Mouse (Mus musculus) midbrain, embryonic 16.5 days (tissue): ENCODE results near the gene Retreg1. TPM values are rescaled to one million over a fixed set of nuclear protein-coding genes. Genes with fewer than 3 reads are reported as not detected.

Experiments
- ATAC-seq: fragments of 200-750 bp; cut with Nextera tagmentation; 2 replicates; pipeline ENCODE4 v1.8.0; 2017; ENCODE audit warnings: moderate TSS enrichment
- H3K27ac ChIP-seq: fragments of 300-500 bp; sonication (generic); 2 replicates; pipeline ENCODE4 v1.5.1; 2014; ENCODE audit warnings: mild to moderate bottlenecking, low read length, mixed read lengths
- H3K27me3 ChIP-seq: fragments of 300-500 bp; sonication (generic); 2 replicates; pipeline ENCODE4 v1.6.1; 2014; ENCODE audit warnings: low read depth, low read length, mixed read lengths; ENCODE audit not compliant: control insufficient read depth, insufficient read depth
- H3K36me3 ChIP-seq: fragments of 300-500 bp; sonication (generic); 2 replicates; pipeline ENCODE4 v1.6.1; 2014; ENCODE audit warnings: mild to moderate bottlenecking, low read length, moderate library complexity, mixed read lengths; ENCODE audit not compliant: control insufficient read depth, insufficient read depth
- H3K4me1 ChIP-seq: fragments of 300-500 bp; sonication (generic); 2 replicates; pipeline ENCODE4 v1.6.1; 2014; ENCODE audit warnings: mild to moderate bottlenecking, low read length, mixed read lengths; ENCODE audit not compliant: control insufficient read depth, insufficient read depth
- H3K4me2 ChIP-seq: fragments of 300-500 bp; sonication (generic); 2 replicates; pipeline ENCODE4 v1.6.1; 2014; ENCODE audit warnings: mild to moderate bottlenecking, low read length, mixed read lengths
- H3K4me3 ChIP-seq: fragments of 300-500 bp; sonication (generic); 2 replicates; pipeline ENCODE4 v1.5.1; 2014; ENCODE audit warnings: low read depth, mild to moderate bottlenecking, low read length, moderate library complexity, mixed read lengths
- H3K9ac ChIP-seq: fragments of 300-500 bp; sonication (generic); 2 replicates; pipeline ENCODE4 v1.6.1; 2014; ENCODE audit warnings: low read depth, low read length, mixed read lengths
- H3K9me3 ChIP-seq: fragments of 300-500 bp; sonication (generic); replicated peaks from 2 replicates; pipeline ENCODE4 v1.6.1; 2014; ENCODE audit warnings: mild to moderate bottlenecking, low read length, mixed read lengths; ENCODE audit not compliant: control insufficient read depth, poor library complexity, severe bottlenecking
- WGBS: fragments of 180-500 bp; shearing (Covaris S2); extraction: QIAGEN DNeasy Blood & Tissue Kit; methylation state at CpG from one replicate; pipeline ENCODE4 v1.1.7; 2014; 5-methylcytosine and 5-hydroxymethylcytosine counted together
- polyA plus RNA-seq: library from polyadenylated mRNA; unstranded; fragments of >200 nt; fragmentation: Nextera tagmentation; extraction: Ambion mirVana; gene quantifications from 2 replicates; pipeline ENCODE4 v1.2.1, GENCODE M21; 2015

Gene Retreg1
- polyA plus RNA-seq, 1 experiment from 2014 or later = 18.4 TPM

- ATAC-seq = no peak
- Histone ChIP-seq H3K4me1 (peaks cover 15% of the 10 kb centered on the region), H3K4me3 (no peak overlapping the region), H3K9ac (no peak overlapping the region), H3K36me3 (no peaks in the 10 kb centered on the region), H3K4me2 (no peak overlapping the region), H3K27ac (no peak overlapping the region), H3K27me3 (no peaks in the 10 kb centered on the region), H3K9me3 (no peaks in the 10 kb centered on the region)
- WGBS = 47% methylated on average over 10 of the region's 10 CpGs
Measured at GRCm38 (mm10) chr15:25915013-25915412, 72.0 kb downstream of the Retreg1 start.

- no peak overlapping the region for H3K4me2 ChIP-seq
- H3K27me3 ChIP-seq = no peaks in the 10 kb centered on the region
- H3K4me1 ChIP-seq = peaks cover 9% of the 10 kb centered on the region
- peak overlapping the region; percentile 43; the same call in 1 of the 2 replicates for H3K27ac ChIP-seq
- H3K4me3 ChIP-seq = no peak overlapping the region
- 33% methylated on average over 11 of the region's 11 CpGs for WGBS
- no peaks in the 10 kb centered on the region for H3K9me3 ChIP-seq
- H3K9ac ChIP-seq = no peak overlapping the region
- no peaks in the 10 kb centered on the region for H3K36me3 ChIP-seq
- ATAC-seq = peak; percentile 66
Measured at GRCm38 (mm10) chr15:25915574-25916205, 72.7 kb downstream of the Retreg1 start.

GRCm38 (mm10) chr15:25916252-25916651, 73.3 kb downstream of the Retreg1 start:
- Histone ChIP-seq H3K27me3 (no peaks in the 10 kb centered on the region), H3K4me3 (no peak overlapping the region), H3K4me2 (no peak overlapping the region), H3K4me1 (peaks cover 9% of the 10 kb centered on the region; the same call in 1 of the 2 replicates), H3K36me3 (no peaks in the 10 kb centered on the region), H3K27ac (peak overlapping the region; percentile 23; the same call in 1 of the 2 replicates), H3K9me3 (no peaks in the 10 kb centered on the region), H3K9ac (no peak overlapping the region)
- peak; percentile 16; the same call in 1 of the 2 replicates for ATAC-seq
- 56% methylated on average over 2 of the region's 2 CpGs for WGBS

GRCm38 (mm10) chr15:25918641-25919040, 75.7 kb downstream of the Retreg1 start:
- no peak overlapping the region for H3K4me2 ChIP-seq
- peaks cover 9% of the 10 kb centered on the region; the same call in 1 of the 2 replicates for H3K4me1 ChIP-seq
- no peaks in the 10 kb centered on the region for H3K27me3 ChIP-seq
- no peaks in the 10 kb centered on the region for H3K36me3 ChIP-seq
- H3K4me3 ChIP-seq = no peak overlapping the region
- no peak for ATAC-seq
- H3K9me3 ChIP-seq = no peaks in the 10 kb centered on the region
- no peak overlapping the region for H3K9ac ChIP-seq
- no peak overlapping the region for H3K27ac ChIP-seq
- 97% methylated on average over 7 of the region's 7 CpGs for WGBS

GRCm38 (mm10) chr15:25919995-25920394, 77.0 kb downstream of the Retreg1 start:
- H3K4me3 ChIP-seq = no peak overlapping the region
- no peak overlapping the region for H3K9ac ChIP-seq
- ATAC-seq = no peak
- no peaks in the 10 kb centered on the region for H3K27me3 ChIP-seq
- 85% methylated on average over 4 of the region's 4 CpGs for WGBS
- no peak overlapping the region for H3K27ac ChIP-seq
- H3K4me2 ChIP-seq = no peak overlapping the region
- no peaks in the 10 kb centered on the region for H3K9me3 ChIP-seq
- no peaks in the 10 kb centered on the region for H3K36me3 ChIP-seq
- H3K4me1 ChIP-seq = peaks cover 7% of the 10 kb centered on the region; the same call in 1 of the 2 replicates

GRCm38 (mm10) chr15:25920886-25921285, 77.9 kb downstream of the Retreg1 start:
- Histone ChIP-seq H3K36me3 (no peaks in the 10 kb centered on the region), H3K4me2 (no peak overlapping the region), H3K4me3 (no peak overlapping the region), H3K9ac (no peak overlapping the region), H3K27ac (no peak overlapping the region), H3K9me3 (no peaks in the 10 kb centered on the region), H3K4me1 (no peaks in the 10 kb centered on the region), H3K27me3 (no peaks in the 10 kb centered on the region)
- no peak for ATAC-seq
- 91% methylated on average over 6 of the region's 6 CpGs for WGBS

GRCm38 (mm10) chr15:25922007-25922406, 79.0 kb downstream of the Retreg1 start:
- Histone ChIP-seq H3K9ac (no peak overlapping the region), H3K27ac (no peak overlapping the region), H3K27me3 (no peaks in the 10 kb centered on the region), H3K36me3 (no peaks in the 10 kb centered on the region), H3K4me2 (no peak overlapping the region), H3K4me3 (no peak overlapping the region), H3K4me1 (no peaks in the 10 kb centered on the region), H3K9me3 (no peaks in the 10 kb centered on the region)
- 73% methylated on average over 2 of the region's 2 CpGs for WGBS
- ATAC-seq = no peak

- Histone ChIP-seq H3K9me3 (no peaks in the 10 kb centered on the region), H3K27me3 (no peaks in the 10 kb centered on the region), H3K36me3 (no peaks in the 10 kb centered on the region), H3K27ac (no peak overlapping the region), H3K9ac (no peak overlapping the region), H3K4me2 (no peak overlapping the region), H3K4me3 (no peak overlapping the region), H3K4me1 (no peaks in the 10 kb centered on the region)
- no peak for ATAC-seq
- 77% methylated on average over 8 of the region's 8 CpGs for WGBS
Measured at GRCm38 (mm10) chr15:25923916-25924315, 80.9 kb downstream of the Retreg1 start.

GRCm38 (mm10) chr15:25926171-25926570, 83.2 kb downstream of the Retreg1 start:
- ATAC-seq = no peak
- no peak overlapping the region for H3K27ac ChIP-seq
- 97% methylated on average over 4 of the region's 4 CpGs for whole genome bisulfite sequencing

More at GRCm38 (mm10) chr15:25926171-25926570, 83.2 kb downstream of the Retreg1 start:
- Histone ChIP-seq H3K27me3 (no peaks in the 10 kb centered on the region), H3K36me3 (no peaks in the 10 kb centered on the region), H3K4me1 (no peaks in the 10 kb centered on the region), H3K9ac (no peak overlapping the region), H3K4me2 (no peak overlapping the region), H3K9me3 (no peaks in the 10 kb centered on the region), H3K4me3 (no peak overlapping the region)
